Mouse (Mus musculus) T-helper 2 cell (primary cell): ENCODE measurements around the gene Ifih1.

Experiments used
- in situ Hi-C: fragments of 300-600 bp; cut with MboI, MseI; formaldehyde crosslinking; loops from one replicate; pipeline ENCODE4 v1.15.1; 2025; ENCODE audit warnings: high pct_unique_total_duplicates

Ifih1 gene

GRCm38 (mm10) chr2:62643405-62644305 is 2.4 kb downstream of the Ifih1 start:
- in situ Hi-C loops: loop anchor here (10.0 kb wide), 2 partner anchors 829 to 1149 kb away; no protein-coding TSS in a partner anchor

GRCm38 (mm10) chr2:62639869-62640268 is 6.2 kb downstream of the Ifih1 start:
- in situ Hi-C loops: loop anchor here (10.0 kb wide), 2 partner anchors 825 to 1145 kb away; no protein-coding TSS in a partner anchor

- in situ Hi-C loops: no loop called here
These were observed 15.6 kb downstream of the Ifih1 start for GRCm38 (mm10) chr2:62630446-62630845.

GRCm38 (mm10) chr2:62628356-62628755 is 17.7 kb downstream of the Ifih1 start:
- in situ Hi-C loops: no loop called here

- in situ Hi-C loops: no loop called here
These were observed 18.3 kb downstream of the Ifih1 start for GRCm38 (mm10) chr2:62627728-62628127.

- in situ Hi-C loops: no loop called here
These were observed 23.0 kb downstream of the Ifih1 start for GRCm38 (mm10) chr2:62623024-62623441.

GRCm38 (mm10) chr2:62619679-62620078 is 26.4 kb downstream of the Ifih1 start:
- in situ Hi-C loops: no loop called here

GRCm38 (mm10) chr2:62618934-62619341 is 27.1 kb downstream of the Ifih1 start:
- in situ Hi-C loops: no loop called here

GRCm38 (mm10) chr2:62613133-62613532 is 32.9 kb downstream of the Ifih1 start:
- in situ Hi-C loops: no loop called here

- in situ Hi-C loops: no loop called here
These were observed 39.9 kb downstream of the Ifih1 start for GRCm38 (mm10) chr2:62606205-62606604.

GRCm38 (mm10) chr2:62603530-62603929 is 42.5 kb downstream of the Ifih1 start:
- in situ Hi-C loops: no loop called here

- in situ Hi-C loops: no loop called here
These were observed 49.5 kb downstream of the Ifih1 start for GRCm38 (mm10) chr2:62596586-62596985.

GRCm38 (mm10) chr2:62594491-62594890 is 51.6 kb downstream of the Ifih1 start:
- in situ Hi-C loops: no loop called here

GRCm38 (mm10) chr2:62591555-62591954 is 54.5 kb downstream of the Ifih1 start:
- in situ Hi-C loops: no loop called here

GRCm38 (mm10) chr2:62589333-62589732 is 56.7 kb downstream of the Ifih1 start:
- in situ Hi-C loops: no loop called here

GRCm38 (mm10) chr2:62585769-62586168 is 60.3 kb downstream of the Ifih1 start:
- in situ Hi-C loops: no loop called here

- in situ Hi-C loops: loop anchor here (25.0 kb wide), 1 partner anchor 537 kb away; no protein-coding TSS in a partner anchor
These were observed 71.1 kb downstream of the Ifih1 start for GRCm38 (mm10) chr2:62574962-62575361.

GRCm38 (mm10) chr2:62574250-62574649 is 71.8 kb downstream of the Ifih1 start:
- in situ Hi-C loops: loop anchor here (25.0 kb wide), 1 partner anchor 538 kb away; no protein-coding TSS in a partner anchor

- in situ Hi-C loops: loop anchor here (25.0 kb wide), 1 partner anchor 539 kb away; no protein-coding TSS in a partner anchor
These were observed 72.3 kb downstream of the Ifih1 start, which contains the start of gene Fap for GRCm38 (mm10) chr2:62573753-62574159. Gene Fap (minus strand): TSS chr2:62574075.

GRCm38 (mm10) chr2:62573099-62573752 is 72.8 kb downstream of the Ifih1 start:
- in situ Hi-C loops: loop anchor here (25.0 kb wide), 1 partner anchor 539 kb away; no protein-coding TSS in a partner anchor

- in situ Hi-C loops: loop anchor here (25.0 kb wide), 1 partner anchor 548 kb away; no protein-coding TSS in a partner anchor
These were observed 81.4 kb downstream of the Ifih1 start for GRCm38 (mm10) chr2:62564687-62565086.
